Mouse (Mus musculus): ENCODE data around the gene Otud7a. TPM values are rescaled to one million over a fixed set of nuclear protein-coding genes. Genes with fewer than 3 reads are reported as not detected.

Otud7a gene
- total and polyA plus RNA-seq, 3 experiments, result not detected

GRCm38 (mm10) chr7:63753274-63753751 is 308.8 kb downstream of the Otud7a start (continued):
- no peak for TF ChIP-seq TAL1 (IDR thresholded peaks at IDR 0.05; ENCODE audit: low read length)
- no peak for TF ChIP-seq CHD1 (IDR thresholded peaks at IDR 0.05; ENCODE audit: low read depth, low read length)
- TF ChIP-seq RAD21 (IDR thresholded peaks at IDR 0.05; ENCODE audit: low read depth, low read length), result peak; percentile 76
- TF ChIP-seq ZC3H11A (IDR thresholded peaks at IDR 0.05; ENCODE audit: low read depth, low read length), result peak; percentile 81
- TF ChIP-seq HCFC1 (IDR thresholded peaks at IDR 0.05; ENCODE audit: low read depth, low read length), result no peak
- peak; percentile 38 to 70 (median 45) for TF ChIP-seq CTCF (IDR thresholded peaks at IDR 0.05 in 2 of 3, conservative IDR thresholded peaks at IDR 0.05 in 1 of 3; ENCODE audit: control insufficient read depth in 1 of 3, insufficient read depth in 1 of 3, low read depth in 2 of 3, low read length in 3 of 3, poor library complexity in 1 of 3, severe bottlenecking in 1 of 3)
- no peak for TF ChIP-seq CHD2 (IDR thresholded peaks at IDR 0.05; ENCODE audit: low read length)
- TF ChIP-seq POLR2AphosphoS5 (IDR thresholded peaks at IDR 0.05; ENCODE audit: borderline replicate concordance, low read depth, low read length), result no peak
- 0 out of 2 replicates have a peak, but pooled peaks have one; percentile 26 for TF ChIP-seq MAZ (IDR thresholded peaks at IDR 0.05; ENCODE audit: low read depth, low read length)
- TF ChIP-seq GABPA (IDR thresholded peaks at IDR 0.05; ENCODE audit: low read depth, low read length), result no peak

- no peaks in the 10 kb centered on the region for H3K36me3 ChIP-seq (ENCODE audit: control insufficient read depth in 1 of 2, insufficient read depth in 2 of 2, low read length in 2 of 2)
- no peak for DNase-seq (ENCODE audit: low read depth, low spot score)
- no peak overlapping the region for H3K27ac ChIP-seq (ENCODE audit: control insufficient read depth, low read depth, low read length)
- H3K4me1 ChIP-seq (ENCODE audit: control insufficient read depth in 1 of 2, insufficient read depth in 2 of 2, low read length in 2 of 2), result no peaks in the 10 kb centered on the region
- H3K27me3 ChIP-seq (ENCODE audit: control insufficient read depth in 1 of 2, insufficient read depth in 2 of 2, low read length in 2 of 2), result no peaks in the 10 kb centered on the region
- H3K4me3 ChIP-seq (ENCODE audit: control insufficient read depth in 1 of 2, insufficient read depth in 1 of 2, low read depth in 2 of 2, low read length in 2 of 2), result no peak overlapping the region
- H3K79me2 ChIP-seq (ENCODE audit: control insufficient read depth, insufficient read depth, low read length, poor library complexity), result no peaks in the 10 kb centered on the region
- TF ChIP-seq USF2 (IDR thresholded peaks at IDR 0.05; ENCODE audit: borderline replicate concordance in 1 of 2, insufficient read depth in 1 of 2, low read depth in 1 of 2, low read length in 2 of 2), result no peak
- H3K9ac ChIP-seq (ENCODE audit: control insufficient read depth, low read depth, low read length, poor library complexity, severe bottlenecking), result no peak overlapping the region
- no peaks in the 10 kb centered on the region for H3K9me3 ChIP-seq (replicated peaks; ENCODE audit: insufficient read depth, low read length)
These were observed 310.3 kb downstream of the Otud7a start for GRCm38 (mm10) chr7:63754573-63755475.

DNA sequence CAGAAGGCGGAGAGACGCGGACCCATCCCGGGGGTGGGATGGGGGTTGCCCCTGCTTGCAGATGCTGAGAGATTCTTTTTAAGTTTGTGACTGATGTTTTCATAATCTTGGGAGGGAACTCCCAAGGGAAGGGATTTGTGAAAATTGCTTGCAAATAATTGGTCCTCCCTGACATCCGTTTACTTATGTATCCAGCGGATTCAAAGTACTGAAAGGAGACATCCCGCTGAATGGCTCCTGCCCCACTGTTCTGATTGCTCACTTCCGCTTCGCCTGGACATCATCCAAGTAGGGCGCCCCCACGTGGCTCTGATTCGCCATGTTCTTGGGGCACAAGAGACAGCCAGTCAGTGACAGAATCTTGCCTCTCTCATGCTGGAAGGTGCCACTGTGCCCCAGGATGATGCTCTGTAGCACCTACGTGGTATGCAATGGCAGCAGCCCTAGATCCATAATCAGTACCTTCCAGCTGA is 311.0 kb downstream of the Otud7a start:
- no peaks in the 10 kb centered on the region for H3K9me3 ChIP-seq (replicated peaks; ENCODE audit: insufficient read depth, low read length)
- H3K9ac ChIP-seq (ENCODE audit: control insufficient read depth, low read depth, low read length, poor library complexity, severe bottlenecking), result no peak overlapping the region
- no peaks in the 10 kb centered on the region for H3K79me2 ChIP-seq (ENCODE audit: control insufficient read depth, insufficient read depth, low read length, poor library complexity)
- no peak overlapping the region for H3K4me3 ChIP-seq (ENCODE audit: control insufficient read depth in 1 of 2, insufficient read depth in 1 of 2, low read depth in 2 of 2, low read length in 2 of 2)
- H3K27ac ChIP-seq (ENCODE audit: control insufficient read depth, low read depth, low read length), result no peak overlapping the region
- DNase-seq (ENCODE audit: low read depth, low spot score), result peak; percentile 23
- no peaks in the 10 kb centered on the region for H3K36me3 ChIP-seq (ENCODE audit: control insufficient read depth in 1 of 2, insufficient read depth in 2 of 2, low read length in 2 of 2)
- H3K27me3 ChIP-seq (ENCODE audit: control insufficient read depth in 1 of 2, insufficient read depth in 2 of 2, low read length in 2 of 2), result no peaks in the 10 kb centered on the region
- no peaks in the 10 kb centered on the region for H3K4me1 ChIP-seq (ENCODE audit: control insufficient read depth in 1 of 2, insufficient read depth in 2 of 2, low read length in 2 of 2)
- TF ChIP-seq SMC3 (IDR thresholded peaks at IDR 0.05; ENCODE audit: low read depth, low read length) (peak; percentile 33), CTCF (IDR thresholded peaks at IDR 0.05 in 2 of 3, conservative IDR thresholded peaks at IDR 0.05 in 1 of 3; ENCODE audit: control insufficient read depth in 1 of 3, insufficient read depth in 1 of 3, low read depth in 2 of 3, low read length in 3 of 3, poor library complexity in 1 of 3, severe bottlenecking in 1 of 3) (peak; percentile 25 to 48 (median 42); a peak in 4 of 6 replicates), KAT2A (conservative IDR thresholded peaks at IDR 0.05; ENCODE audit: low read depth, low read length) (no peak), MAFK (IDR thresholded peaks at IDR 0.05; ENCODE audit: borderline replicate concordance, low read depth, low read length) (no peak)
